ENCODE assay signal across 8 mouse cellular contexts in the genomic region with DNA sequence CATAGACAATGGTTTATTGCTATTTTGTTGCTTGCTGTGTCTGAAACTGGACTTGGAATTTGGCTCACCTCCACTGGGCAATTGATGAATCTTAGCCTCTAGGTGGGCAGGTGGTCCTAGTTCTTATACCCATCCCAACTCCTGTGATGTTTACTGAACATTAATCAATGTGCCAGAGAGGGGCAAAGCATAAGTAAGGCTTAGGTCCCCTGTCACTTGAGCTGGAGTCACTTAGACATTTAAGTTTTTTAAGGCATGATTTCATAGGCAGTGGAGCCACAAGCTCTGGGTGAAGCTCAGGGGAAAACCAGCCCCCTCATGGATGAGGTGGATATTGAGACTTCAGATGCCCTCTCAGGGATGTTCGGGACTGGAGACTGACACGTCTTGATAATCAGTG. TPM values are rescaled to one million over a fixed set of nuclear protein-coding genes. Genes with fewer than 3 reads are reported as not detected.
DNase-seq lines count a peak whose midpoint lies in the region; ATAC-seq and TF ChIP-seq lines count a peak whose summit lies in the region.

A gene (plus strand): TSS at position 301 of the 400 bp plus-strand sequence.

- peaks cover 28% of the 10 kb centered on the region for H3K4me1 ChIP-seq in G1E (ENCODE audit: insufficient read depth, low read depth, low read length)
- peaks cover 8% of the 10 kb centered on the region; the same call in 1 of the 2 replicates for H3K4me1 ChIP-seq in forebrain, postnatal 0 days (ENCODE audit: insufficient read depth)
- peaks cover 22% of the 10 kb centered on the region for H3K4me1 ChIP-seq in hindbrain, embryonic 15.5 days (replicated peaks)
- H3K4me1 ChIP-seq in liver, embryonic 16.5 days (ENCODE audit: control insufficient read depth, low read depth, low read length): peaks cover 7% of the 10 kb centered on the region

- ATAC-seq in G1E (ENCODE audit: extremely low read depth, insufficient number of reproducible peaks, low FRiP score, poor library complexity, severe bottlenecking): no peak
- no peak for ATAC-seq in forebrain, postnatal 0 days
- ATAC-seq in hindbrain, embryonic 15.5 days (ENCODE audit: low FRiP score, low read depth): no peak
- ATAC-seq in liver, embryonic 16.5 days (ENCODE audit: low read depth): no peak

- no peaks in the 10 kb centered on the region for H3K27me3 ChIP-seq in G1E (ENCODE audit: insufficient read depth, low read length)
- H3K27me3 ChIP-seq in forebrain, postnatal 0 days (ENCODE audit: insufficient read depth, low read length): no peaks in the 10 kb centered on the region
- H3K27me3 ChIP-seq in hindbrain, embryonic 15.5 days: no peaks in the 10 kb centered on the region
- H3K27me3 ChIP-seq in liver, embryonic 16.5 days (ENCODE audit: control insufficient read depth, insufficient read depth, low read depth, low read length): no peaks in the 10 kb centered on the region

- peak within 1 kb of the TSS; percentile 96 for H3K4me3 ChIP-seq in G1E (ENCODE audit: low read depth, low read length)
- peak within 1 kb of the TSS; percentile 95 for H3K4me3 ChIP-seq in forebrain, postnatal 0 days (ENCODE audit: low read depth, low read length)
- peak within 1 kb of the TSS; percentile 92 for H3K4me3 ChIP-seq in hindbrain, embryonic 15.5 days
- H3K4me3 ChIP-seq in liver, embryonic 16.5 days (ENCODE audit: low read depth, low read length): peak within 1 kb of the TSS; percentile 83

- WGBS in forebrain, postnatal 0 days: 9% methylated on average over 2 of the region's 2 CpGs
- 5% methylated on average over 2 of the region's 2 CpGs for WGBS in hindbrain, embryonic 15.5 days
- 8% methylated on average over 2 of the region's 2 CpGs for WGBS in liver, embryonic 16.5 days (ENCODE audit: insufficient replicate concordance)

- H3K9me3 ChIP-seq in G1E (replicated peaks): peaks cover 4% of the 10 kb centered on the region; the same call in 1 of the 2 replicates
- H3K9me3 ChIP-seq in forebrain, postnatal 0 days (ENCODE audit: low read length): no peaks in the 10 kb centered on the region
- no peaks in the 10 kb centered on the region for H3K9me3 ChIP-seq in hindbrain, embryonic 15.5 days
- H3K9me3 ChIP-seq in liver, embryonic 16.5 days (replicated peaks; ENCODE audit: control insufficient read depth, low read length): no peaks in the 10 kb centered on the region

- H3K36me3 ChIP-seq in G1E (replicated peaks): peaks cover 90% of the 10 kb centered on the region
- peaks cover 74% of the 10 kb centered on the region for H3K36me3 ChIP-seq in forebrain, postnatal 0 days (ENCODE audit: insufficient read depth)
- H3K36me3 ChIP-seq in hindbrain, embryonic 15.5 days: peaks cover 69% of the 10 kb centered on the region
- H3K36me3 ChIP-seq in liver, embryonic 16.5 days (ENCODE audit: control insufficient read depth, insufficient read depth): peaks cover 19% of the 10 kb centered on the region

- no peak for TF ChIP-seq CTCF in G1E (IDR thresholded peaks at IDR 0.05; ENCODE audit: low read depth, low read length)
- no peak for TF ChIP-seq CTCF in forebrain, postnatal 0 days (IDR thresholded peaks at IDR 0.05; ENCODE audit: low read depth)

- H3K9ac ChIP-seq in forebrain, postnatal 0 days: peak within 1 kb of the TSS; percentile 98
- H3K9ac ChIP-seq in hindbrain, embryonic 15.5 days: peak within 1 kb of the TSS; percentile 99
- H3K9ac ChIP-seq in liver, embryonic 16.5 days (ENCODE audit: low read depth, low read length): peak within 1 kb of the TSS; percentile 83

- no peak for DNase-seq in adrenal gland, adult 18-20 months (ENCODE audit: low spot score in 2 of 2)
- DNase-seq in adrenal gland, adult (ENCODE audit: inconsistent age in 2 of 2, low spot score in 1 of 2): no peak
- no peak for DNase-seq in G1E (ENCODE audit: low spot score)
- DNase-seq in forebrain, postnatal 0 days: no peak
- DNase-seq in spleen, postnatal 14 days (ENCODE audit: low spot score in 2 of 2): no peak
- DNase-seq in cerebellum, postnatal 25 days: no peak

- peak within 1 kb of the TSS; percentile 95 for H3K4me2 ChIP-seq in forebrain, postnatal 0 days (ENCODE audit: low read depth)
- peak within 1 kb of the TSS; percentile 96 for H3K4me2 ChIP-seq in hindbrain, embryonic 15.5 days
- H3K4me2 ChIP-seq in liver, embryonic 16.5 days (ENCODE audit: low read depth, low read length): peak within 1 kb of the TSS; percentile 94

- peak within 1 kb of the TSS; percentile 87 for H3K27ac ChIP-seq in forebrain, postnatal 0 days (ENCODE audit: low read depth, low read length)
- H3K27ac ChIP-seq in hindbrain, embryonic 15.5 days (replicated peaks): peak within 1 kb of the TSS; percentile 91
- peak within 1 kb of the TSS; percentile 81 for H3K27ac ChIP-seq in liver, embryonic 16.5 days (ENCODE audit: low read length)

RNA-seq across cellular contexts. Expression of the gene that starts here (rescaled TPM):
- 10 to 100 TPM; 46.1 to 62.3 TPM for total RNA-seq in adrenal gland, adult 18-20 months (2021)
- total RNA-seq in G1E (2014; fragmentation: Nextera tagmentation): 21.7 and 23.1 TPM in 2 replicates
- total RNA-seq in G1E (2017): 20.5 and 21.6 TPM in 2 replicates
- 37.8 and 42.9 TPM in 2 replicates for polyA plus RNA-seq in G1E (2012)
- 36.6 and 40.0 TPM in 2 replicates for total RNA-seq in forebrain, postnatal 0 days (2014; rRNA removed)
- polyA plus RNA-seq in forebrain, postnatal 0 days (2015; fragmentation: Nextera tagmentation; extraction: Ambion mirVana): 133 and 140 TPM in 2 replicates
- polyA plus RNA-seq in hindbrain, embryonic 15.5 days (2015; fragmentation: Nextera tagmentation; extraction: Ambion mirVana): 128 and 130 TPM in 2 replicates
- 47.8 and 49.1 TPM in 2 replicates for polyA plus RNA-seq in liver, embryonic 16.5 days (2015; fragmentation: Nextera tagmentation; extraction: Ambion mirVana)
